Comparison of ENCODE assay signal across 12 mouse cellular contexts in the genomic region with DNA sequence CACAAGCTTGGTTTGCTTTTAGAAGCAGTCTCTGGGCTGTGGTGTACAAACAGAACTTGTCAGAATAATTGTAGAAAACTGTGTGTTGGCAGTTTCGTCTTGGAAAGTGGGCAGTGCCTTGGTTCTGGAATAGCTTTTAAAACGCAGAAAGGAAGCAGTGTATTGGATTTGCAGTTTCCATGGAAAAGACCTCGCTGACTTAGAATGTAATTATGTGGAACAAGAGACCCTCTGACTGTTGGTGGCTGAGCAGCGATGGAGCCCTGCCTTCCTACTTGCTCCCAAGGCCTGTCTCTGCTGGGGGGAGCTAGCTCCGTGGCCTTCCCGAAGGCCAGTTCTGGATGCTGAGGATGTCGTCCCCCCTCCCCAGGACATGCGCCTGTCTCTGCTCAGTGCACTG.
A peak's percentile ranks its signal among the peaks of the same experiment; 100 is the strongest.
DNase-seq lines count a peak whose midpoint lies in the region; ATAC-seq and TF ChIP-seq lines count a peak whose summit lies in the region.
"Had no signal": no experiment of that assay in that cellular context is flagged by ENCODE, and none has a peak within 500 bp of the region (broad histone marks: within the 10 kb centered on the region; RNA-seq: fewer than 3 reads in every experiment).

No protein-coding gene starts in this region.

- no peak for TF ChIP-seq POLR2A in olfactory bulb, adult 2 months (IDR thresholded peaks at IDR 0.05; ENCODE audit: insufficient read depth, low read depth, low read length)

- no peak overlapping the region for H3K9ac ChIP-seq in forebrain, embryonic 15.5 days (replicated peaks)
- no peak overlapping the region for H3K9ac ChIP-seq in forebrain, embryonic 13.5 days
- H3K9ac ChIP-seq in hindbrain, embryonic 15.5 days, result no peak overlapping the region
- H3K9ac ChIP-seq: heart, embryonic 13.5 days; intestine, embryonic 15.5 days; midbrain, embryonic 12.5 days had no signal

- no peak overlapping the region for H3K4me3 ChIP-seq in forebrain, embryonic 15.5 days
- H3K4me3 ChIP-seq in forebrain, embryonic 13.5 days, result no peak overlapping the region
- H3K4me3 ChIP-seq in hindbrain, embryonic 15.5 days, result no peak overlapping the region
- no peak overlapping the region for H3K4me3 ChIP-seq in olfactory bulb, adult 2 months (ENCODE audit: insufficient read depth, low read depth, low read length)
- H3K4me3 ChIP-seq: heart, embryonic 13.5 days; intestine, embryonic 15.5 days; midbrain, embryonic 12.5 days had no signal

- H3K9me3 ChIP-seq in forebrain, embryonic 15.5 days, result no peaks in the 10 kb centered on the region
- H3K9me3 ChIP-seq in forebrain, embryonic 13.5 days (replicated peaks), result no peaks in the 10 kb centered on the region
- no peaks in the 10 kb centered on the region for H3K9me3 ChIP-seq in hindbrain, embryonic 15.5 days
- H3K9me3 ChIP-seq: heart, embryonic 13.5 days; intestine, embryonic 15.5 days; midbrain, embryonic 12.5 days had no signal

- no peaks in the 10 kb centered on the region for H3K36me3 ChIP-seq in forebrain, embryonic 15.5 days
- peaks cover 52% of the 10 kb centered on the region for H3K36me3 ChIP-seq in forebrain, embryonic 13.5 days (ENCODE audit: poor library complexity, severe bottlenecking)
- no peaks in the 10 kb centered on the region for H3K36me3 ChIP-seq in hindbrain, embryonic 15.5 days

- ATAC-seq in forebrain, embryonic 15.5 days (replicated peaks), result 0 out of 2 replicates have a peak, but pooled peaks have one; percentile 27
- ATAC-seq in forebrain, embryonic 13.5 days, result no peak; the same call in 1 of the 2 replicates
- peak; percentile 54; the same call in 1 of the 2 replicates for ATAC-seq in hindbrain, embryonic 15.5 days (ENCODE audit: low FRiP score, low read depth)

- intact Hi-C loops in left cerebral cortex, postnatal 14 days (cut with DNase I), result no loop called here
- intact Hi-C loops in left cerebral cortex, postnatal 4 days (cut with DNase I), result no loop called here

- H3K27me3 ChIP-seq in forebrain, embryonic 15.5 days, result no peaks in the 10 kb centered on the region
- H3K27me3 ChIP-seq in forebrain, embryonic 13.5 days, result no peaks in the 10 kb centered on the region
- H3K27me3 ChIP-seq in hindbrain, embryonic 15.5 days, result no peaks in the 10 kb centered on the region
- H3K27me3 ChIP-seq: heart, embryonic 13.5 days; intestine, embryonic 15.5 days; midbrain, embryonic 12.5 days had no signal

- 72% methylated on average over 8 of the region's 8 CpGs for WGBS in forebrain, embryonic 15.5 days
- 69% methylated on average over 8 of the region's 8 CpGs for WGBS in forebrain, embryonic 13.5 days
- WGBS in hindbrain, embryonic 15.5 days, result 59% methylated on average over 8 of the region's 8 CpGs
- WGBS in olfactory bulb, adult 2 months, result 27% methylated on average over 8 of the region's 8 CpGs

- DNase-seq in left cerebral cortex, postnatal 14 days (ENCODE audit: low spot score in 2 of 2), result peak; percentile 41 to 64
- DNase-seq in left cerebral cortex, postnatal 4 days, result no peak
- no peak for DNase-seq in adrenal gland, postnatal 10 days
- DNase-seq in kidney, postnatal 4 days, result no peak
- DNase-seq: lung, adult 2 months had no signal

- H3K4me1 ChIP-seq in forebrain, embryonic 15.5 days, result 0 out of 2 replicates have a peak, but pooled peaks cover 7% of the 10 kb centered on the region
- peaks cover 21% of the 10 kb centered on the region; the same call in 1 of the 2 replicates for H3K4me1 ChIP-seq in forebrain, embryonic 13.5 days
- H3K4me1 ChIP-seq in hindbrain, embryonic 15.5 days (replicated peaks), result peaks cover 22% of the 10 kb centered on the region
- peaks cover 21% of the 10 kb centered on the region for H3K4me1 ChIP-seq in olfactory bulb, adult 2 months (ENCODE audit: control insufficient read depth, insufficient read depth, low read length)

- no peak for TF ChIP-seq CTCF in olfactory bulb, adult 2 months (IDR thresholded peaks at IDR 0.05; ENCODE audit: insufficient read depth, low read depth, low read length)

- H3K4me2 ChIP-seq in forebrain, embryonic 15.5 days (replicated peaks), result no peak overlapping the region
- no peak overlapping the region for H3K4me2 ChIP-seq in forebrain, embryonic 13.5 days
- no peak overlapping the region for H3K4me2 ChIP-seq in hindbrain, embryonic 15.5 days
- H3K4me2 ChIP-seq: heart, embryonic 13.5 days; intestine, embryonic 15.5 days; midbrain, embryonic 12.5 days had no signal

- H3K27ac ChIP-seq in forebrain, embryonic 15.5 days (replicated peaks), result no peak overlapping the region
- no peak overlapping the region for H3K27ac ChIP-seq in forebrain, embryonic 13.5 days
- H3K27ac ChIP-seq in hindbrain, embryonic 15.5 days (replicated peaks), result peak overlapping the region; percentile 54
- peak overlapping the region; percentile 60; the same call in 1 of the 2 replicates for H3K27ac ChIP-seq in olfactory bulb, adult 2 months (ENCODE audit: insufficient read depth, low read depth, low read length)
- H3K27ac ChIP-seq: heart, embryonic 13.5 days; intestine, embryonic 15.5 days; midbrain, embryonic 12.5 days had no signal

Comparison
In these comparisons a context has a peak if more than half of its experiments do, and no peak if none do; other contexts are left out.
1. DNase-seq: peak in left cerebral cortex, postnatal 14 days (2 of 2); none in left cerebral cortex, postnatal 4 days (single experiment), adrenal gland, postnatal 10 days (single experiment) and kidney, postnatal 4 days (0 of 2).
2. H3K27ac ChIP-seq: peak in hindbrain, embryonic 15.5 days (single experiment) and olfactory bulb, adult 2 months (single experiment); none in forebrain, embryonic 15.5 days (single experiment) and forebrain, embryonic 13.5 days (single experiment).